8 mouse cellular contexts compared by ENCODE assay signal in the genomic region with DNA sequence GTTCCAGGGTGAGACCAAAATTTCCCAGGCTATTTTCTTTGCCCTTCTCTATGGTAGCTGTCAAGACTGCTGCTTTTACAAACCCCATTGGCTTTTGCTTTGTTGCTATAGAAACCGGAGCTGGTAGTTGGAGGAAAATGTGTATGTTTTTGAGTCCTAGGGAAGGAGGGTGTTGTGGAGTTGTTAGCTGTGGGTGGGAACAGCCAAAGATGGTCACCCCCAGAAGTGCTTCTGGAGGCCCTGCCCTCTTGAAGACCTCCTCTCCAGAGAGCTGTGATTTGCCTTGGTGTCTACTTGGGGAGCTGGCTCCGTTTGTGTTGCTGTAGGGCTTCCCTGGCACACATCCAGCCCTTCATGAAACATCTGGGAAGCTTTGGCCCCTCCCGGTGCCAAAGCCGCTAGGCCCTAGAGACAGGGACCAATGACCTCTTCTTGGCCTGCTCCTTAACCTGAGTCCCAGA.
A peak's percentile ranks its signal among the peaks of the same experiment; 100 is the strongest.
DNase-seq lines count a peak whose midpoint lies in the region; ATAC-seq lines count a peak whose summit lies in the region.

No protein-coding gene starts in this region.

- peak; percentile 98 for DNase-seq in heart, adult 11 months
- DNase-seq in heart, adult 8-10 months (ENCODE audit: low spot score), result no peak
- peak; percentile 59 for DNase-seq in testis, postnatal 10 days (ENCODE audit: low spot score)
- no peak for DNase-seq in testis, postnatal 14 days (ENCODE audit: low spot score)
- DNase-seq in hindbrain, embryonic 14.5 days (ENCODE audit: low spot score), result no peak
- no peak for DNase-seq in retina, embryonic 14.5 days (ENCODE audit: low spot score)
- DNase-seq in liver, result no peak
- DNase-seq in layer of hippocampus, adult 11-12 months (ENCODE audit: low spot score), result no peak

- H3K27ac ChIP-seq in hindbrain, embryonic 14.5 days, result peak overlapping the region; percentile 53; the same call in 1 of the 2 replicates

- H3K27me3 ChIP-seq in hindbrain, embryonic 14.5 days (ENCODE audit: control insufficient read depth, insufficient read depth, low read length), result no peaks in the 10 kb centered on the region

- no peak; the same call in 1 of the 2 replicates for ATAC-seq in hindbrain, embryonic 14.5 days (ENCODE audit: low FRiP score)

- WGBS in hindbrain, embryonic 14.5 days, result 55% methylated on average over 4 of the region's 4 CpGs

- H3K4me3 ChIP-seq in hindbrain, embryonic 14.5 days (replicated peaks; ENCODE audit: low read length), result no peak overlapping the region

- peaks cover 19% of the 10 kb centered on the region for H3K4me1 ChIP-seq in hindbrain, embryonic 14.5 days (replicated peaks; ENCODE audit: control insufficient read depth, insufficient read depth, low read length)

- H3K36me3 ChIP-seq in hindbrain, embryonic 14.5 days (replicated peaks; ENCODE audit: control insufficient read depth, insufficient read depth), result no peaks in the 10 kb centered on the region

- no peak overlapping the region for H3K4me2 ChIP-seq in hindbrain, embryonic 14.5 days (replicated peaks)

- H3K9ac ChIP-seq in hindbrain, embryonic 14.5 days, result no peak overlapping the region

- H3K9me3 ChIP-seq in hindbrain, embryonic 14.5 days (ENCODE audit: control insufficient read depth, low read length), result no peaks in the 10 kb centered on the region

Comparison
In these comparisons a context has a peak if more than half of its experiments do, and no peak if none do; other contexts are left out.
1. DNase-seq: peak in heart, adult 11 months (single experiment) and testis, postnatal 10 days (single experiment); none in heart, adult 8-10 months (single experiment), testis, postnatal 14 days (single experiment), hindbrain, embryonic 14.5 days (single experiment), retina, embryonic 14.5 days (single experiment), liver (single experiment) and layer of hippocampus, adult 11-12 months (single experiment).